Mouse (Mus musculus) urinary bladder, adult 18-20 months (tissue): ENCODE results near the gene Hoxc13.

Source experiments
- DNase-seq, 2 experiments: peaks; one replicate each; pipeline ENCODE4 v3.0.0; 2022; ENCODE audit warnings: low spot score in 2 of 2, mixed read lengths in 2 of 2

Hoxc13 gene

DNA sequence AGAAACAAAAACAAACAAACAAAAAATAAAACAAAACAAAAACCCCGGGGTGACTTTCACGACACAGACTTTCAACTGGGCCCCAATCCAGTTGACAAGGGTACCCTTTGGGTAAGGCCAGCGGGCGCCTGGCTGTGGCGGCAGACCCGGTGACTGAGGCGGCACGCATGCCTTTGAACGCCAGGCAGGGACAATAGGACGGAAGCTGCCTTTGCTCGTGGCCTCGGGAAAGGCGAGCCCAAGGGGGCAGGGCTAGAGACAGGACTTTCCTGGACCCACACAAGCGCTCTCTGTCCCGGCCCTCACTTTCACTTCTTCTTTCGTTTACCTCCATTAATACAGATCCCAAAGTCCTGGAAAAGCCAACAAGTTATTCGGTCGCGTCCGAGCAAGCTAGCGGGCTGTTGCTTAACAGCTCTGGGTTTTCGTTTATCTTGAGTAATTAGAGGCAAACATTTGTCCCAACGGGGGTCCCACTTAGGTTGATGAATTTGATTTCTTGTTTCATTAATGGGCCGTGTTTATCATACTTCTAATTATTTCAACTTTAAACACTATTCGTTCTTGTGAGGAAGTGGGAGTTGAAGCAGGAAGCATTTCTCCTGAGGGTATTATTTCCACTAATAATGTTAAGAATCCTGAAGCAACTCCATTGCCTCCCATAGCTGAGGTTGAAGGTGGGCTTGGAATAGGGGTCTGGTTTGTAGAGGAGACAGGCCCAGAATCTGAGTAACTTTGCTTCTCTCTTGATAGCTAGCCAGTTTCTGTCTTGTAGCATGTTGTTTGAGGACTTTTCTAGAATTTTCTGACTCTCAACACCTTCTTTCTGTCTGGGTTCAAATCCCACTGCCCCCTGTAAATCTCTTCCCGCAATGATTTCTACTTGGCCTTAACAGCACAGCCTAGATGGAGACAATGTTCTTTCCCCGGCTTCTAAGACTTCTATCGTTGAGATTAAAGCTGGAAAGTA lies 43.1 kb downstream of the Hoxc13 start:
- DNase-seq = no peak

GRCm38 (mm10) chr15:102965003-102965891 lies 44.3 kb downstream of the Hoxc13 start:
- no peak for DNase-seq

DNA sequence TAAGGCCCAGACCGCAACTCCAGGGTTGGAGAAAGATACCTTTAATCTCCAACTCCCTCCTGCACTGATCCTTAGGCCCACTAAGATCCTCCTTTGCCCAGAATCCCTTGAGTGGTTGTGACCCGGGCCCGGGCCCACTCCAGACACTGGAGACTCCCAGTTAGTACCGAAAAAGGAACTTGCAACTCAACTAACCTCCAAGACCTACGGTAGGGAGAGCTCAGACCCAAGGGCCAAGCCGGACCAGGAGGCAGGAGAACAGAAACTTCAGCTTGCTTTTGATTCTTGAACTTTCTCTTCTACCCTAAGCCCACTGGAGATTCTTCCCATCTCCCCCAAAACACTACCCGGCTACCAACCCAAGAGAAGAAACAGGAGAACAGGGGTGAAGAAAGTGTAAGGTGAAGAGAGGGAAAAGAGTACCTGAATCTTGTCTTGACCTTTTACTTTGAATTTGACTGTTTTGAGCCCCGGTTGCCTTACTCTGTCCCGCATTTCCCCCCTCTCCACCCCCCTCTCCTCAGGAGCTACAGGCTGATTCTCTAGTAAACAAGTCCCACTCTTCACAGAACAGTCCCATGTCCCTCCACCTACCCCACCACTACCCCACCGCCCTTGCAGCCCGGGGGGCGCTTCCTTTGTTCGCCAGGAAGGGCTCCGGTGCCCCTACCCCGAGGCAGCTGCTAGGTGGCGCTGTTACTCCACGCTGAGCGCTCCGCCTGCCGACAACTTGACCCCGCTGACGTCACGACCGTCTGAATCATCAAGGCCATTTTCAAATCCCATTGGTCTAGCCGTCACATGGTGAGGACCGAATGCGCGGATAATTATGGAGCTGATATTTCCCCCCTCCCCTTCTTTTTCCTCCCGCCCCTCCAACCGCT lies 45.2 kb downstream of the Hoxc13 start:
- DNase-seq = peak in 1 of 2 experiments; percentile 81

- DNase-seq = no peak
These were observed 45.9 kb downstream of the Hoxc13 start, which contains the start of gene Hoxc10 for GRCm38 (mm10) chr15:102966776-102967311. Gene Hoxc10, plus strand, starts transcription at chr15:102966796.

GRCm38 (mm10) chr15:102967312-102967510 lies 46.3 kb downstream of the Hoxc13 start, which contains the start of gene Hoxc5:
Gene Hoxc5, plus strand, starts transcription at chr15:102967443.
- DNase-seq = no peak

GRCm38 (mm10) chr15:102967511-102968397 lies 46.9 kb downstream of the Hoxc13 start:
- DNase-seq = no peak

GRCm38 (mm10) chr15:102969296-102969695 lies 48.4 kb downstream of the Hoxc13 start:
- DNase-seq = no peak

DNA sequence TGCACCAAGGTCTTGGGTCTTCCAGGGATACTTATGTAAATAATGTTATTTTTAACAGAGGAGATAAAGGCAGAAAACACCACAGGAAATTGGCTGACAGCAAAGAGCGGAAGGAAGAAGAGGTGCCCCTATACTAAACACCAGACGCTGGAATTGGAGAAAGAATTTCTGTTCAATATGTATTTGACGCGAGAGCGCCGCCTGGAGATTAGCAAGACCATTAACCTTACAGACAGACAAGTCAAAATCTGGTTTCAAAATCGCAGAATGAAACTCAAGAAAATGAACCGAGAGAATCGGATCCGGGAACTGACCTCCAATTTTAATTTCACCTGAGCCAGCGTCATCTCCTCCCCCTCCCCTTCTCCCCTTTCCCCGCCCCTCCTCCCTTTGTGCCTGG lies 49.8 kb downstream of the Hoxc13 start:
- no peak for DNase-seq

DNA sequence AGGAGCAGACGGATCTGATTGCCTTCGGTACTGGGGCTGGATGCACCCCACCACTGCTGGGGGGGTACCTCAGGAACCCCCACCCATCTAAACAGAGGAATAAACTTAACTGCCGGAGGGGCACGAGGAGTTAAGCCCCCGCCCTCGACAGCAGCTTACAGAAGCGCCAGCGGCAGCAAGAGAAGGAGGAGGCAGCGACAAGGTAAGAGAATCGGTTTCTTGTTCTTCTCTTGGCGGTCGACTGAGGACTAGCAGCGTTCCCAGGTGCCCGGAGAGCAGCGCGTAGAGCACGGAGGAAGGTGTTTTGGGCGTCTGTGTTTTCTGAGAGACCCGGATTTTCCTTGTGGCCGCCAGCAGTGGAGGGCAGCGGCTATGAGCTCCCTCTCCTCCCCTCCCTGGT lies 51.4 kb downstream of the Hoxc13 start:
- no peak for DNase-seq

- DNase-seq = no peak
These were observed 51.9 kb downstream of the Hoxc13 start for GRCm38 (mm10) chr15:102972753-102973152.

DNA sequence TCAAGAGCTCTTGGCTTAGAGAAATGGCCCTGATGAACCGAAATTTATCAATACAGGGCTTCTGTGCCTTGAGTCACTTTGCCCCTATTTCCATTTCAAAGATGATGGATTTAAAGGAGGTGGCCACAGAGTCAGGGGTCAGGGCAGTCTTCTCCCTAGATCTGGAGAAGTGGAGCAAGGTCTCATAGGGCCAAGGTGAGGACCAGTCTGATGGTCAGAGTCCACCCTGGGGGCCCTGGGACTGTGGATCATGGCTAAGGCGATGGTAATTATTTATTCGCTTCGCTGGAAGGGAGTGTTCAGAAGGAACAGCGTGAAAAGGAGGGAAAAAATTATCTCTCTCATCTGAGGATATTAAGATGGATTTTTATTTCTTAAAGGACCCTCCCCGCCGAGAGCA lies 54.1 kb downstream of the Hoxc13 start:
- DNase-seq = no peak

- DNase-seq = no peak
These were observed 54.8 kb downstream of the Hoxc13 start for GRCm38 (mm10) chr15:102975688-102976111.

GRCm38 (mm10) chr15:102976171-102976570 lies 55.3 kb downstream of the Hoxc13 start, which contains the start of gene Hoxc9:
Gene Hoxc9, plus strand, starts transcription at chr15:102976439.
- no peak for DNase-seq

DNA sequence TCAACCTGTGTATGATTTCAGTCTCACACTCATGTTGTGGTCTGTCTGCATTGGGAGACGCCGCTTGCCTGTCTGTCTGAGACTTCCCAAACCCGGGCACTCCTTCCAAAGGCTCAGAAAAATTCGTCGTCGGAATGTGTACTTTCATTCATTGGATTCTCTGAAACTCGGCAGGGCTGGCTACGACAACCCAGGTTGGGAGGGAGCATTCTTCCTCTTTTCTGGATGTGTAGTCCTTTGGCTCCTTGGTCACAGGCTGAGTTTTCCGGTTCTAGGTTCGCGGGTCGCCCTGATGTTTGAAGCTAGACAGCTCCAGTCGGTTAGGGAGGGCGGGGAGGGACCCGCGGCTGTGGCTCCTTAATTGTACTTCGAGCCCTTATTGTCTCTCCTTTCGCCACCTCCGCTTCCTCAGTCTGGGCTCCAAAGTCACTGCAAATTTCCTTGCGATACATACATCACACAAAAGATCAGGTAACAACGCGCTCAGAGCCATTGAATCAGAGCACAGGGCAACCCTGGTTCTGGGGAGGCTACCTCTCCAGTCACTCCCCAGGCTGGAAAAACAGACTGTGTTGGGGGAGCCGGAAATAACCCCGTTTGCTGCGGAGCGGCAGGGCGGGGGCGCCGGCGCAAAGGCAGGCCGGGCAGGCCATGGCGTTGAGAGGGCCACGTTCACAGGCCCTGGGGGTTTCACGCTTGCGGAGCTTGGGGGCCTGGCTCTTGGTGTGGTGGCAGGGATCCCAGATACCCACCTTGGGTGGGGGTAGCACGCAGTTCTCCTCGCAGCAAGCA lies 55.9 kb downstream of the Hoxc13 start:
- no peak for DNase-seq

GRCm38 (mm10) chr15:102977423-102977974 lies 56.6 kb downstream of the Hoxc13 start:
- no peak for DNase-seq
